Mouse (Mus musculus) olfactory bulb, adult 2 months (tissue): ENCODE measurements at regions not wholly inside any gene's neighbourhood (a gene's known extent, or its start where the extent isn't known, plus 50 kb on each side); places are given as distances from the start of the nearest gene placed in this dataset.

Experiments
- H3K27ac ChIP-seq: fragments of 200-500 bp; 2 replicates; pipeline ENCODE4 v1.5.1; 2012; ENCODE audit warnings: low read depth, low read length; ENCODE audit not compliant: insufficient read depth
- H3K4me1 ChIP-seq: fragments of 200-500 bp; 2 replicates; pipeline ENCODE4 v1.6.1; 2012; ENCODE audit warnings: low read length; ENCODE audit not compliant: control insufficient read depth, insufficient read depth
- H3K4me3 ChIP-seq: fragments of 200-500 bp; 2 replicates; pipeline ENCODE4 v1.5.1; 2012; ENCODE audit warnings: mild to moderate bottlenecking, low read depth, low read length, moderate library complexity; ENCODE audit not compliant: insufficient read depth
- CTCF ChIP-seq: fragments of 200-500 bp; IDR thresholded peaks from 2 replicates; pipeline ENCODE4 v1.5.1; 2012; ENCODE audit warnings: low read depth, mild to moderate bottlenecking, low read length, moderate library complexity; ENCODE audit not compliant: insufficient read depth
- POLR2A ChIP-seq: fragments of 200-500 bp; IDR thresholded peaks from 2 replicates; pipeline ENCODE4 v1.6.1; 2012; ENCODE audit warnings: mild to moderate bottlenecking, low read depth, low read length, moderate library complexity; ENCODE audit not compliant: insufficient read depth
- WGBS: fragments of 180-500 bp; shearing (Covaris S2); methylation state at CpG from one replicate; pipeline ENCODE4 v1.1.7; 2018; 5-methylcytosine and 5-hydroxymethylcytosine counted together

GRCm38 (mm10) chr13:5787114-5787513 lies 74.2 kb upstream of the Klf6 start:
- no peak for TF ChIP-seq POLR2A
- TF ChIP-seq CTCF: no peak

DNA sequence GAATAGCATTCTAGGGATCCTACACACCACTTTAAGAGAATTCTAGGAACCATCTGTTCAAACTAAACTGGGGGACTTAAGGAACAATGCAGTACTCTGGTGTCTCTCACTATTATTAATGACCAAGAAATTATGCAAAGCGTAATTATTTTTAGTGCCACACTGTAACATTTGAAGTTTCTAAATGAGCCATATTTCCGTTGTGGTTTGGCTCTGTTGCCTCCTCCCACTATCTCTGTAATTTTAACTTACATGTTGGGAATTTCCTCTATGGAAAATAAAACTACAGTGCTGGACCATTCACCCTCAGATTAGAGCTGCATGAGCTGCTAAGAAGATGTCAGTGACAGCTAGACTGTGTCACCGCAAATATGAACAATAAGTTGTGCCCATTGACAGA lies 72.0 kb upstream of the Klf6 start:
- WGBS: 81% methylated on average over 3 of the region's 3 CpGs

More at GRCm38 (mm10) chr13:5787114-5787513, 74.2 kb upstream of the Klf6 start:
- H3K4me3 ChIP-seq: no peak overlapping the region
- no peak overlapping the region for H3K27ac ChIP-seq
- H3K4me1 ChIP-seq: no peaks in the 10 kb centered on the region

DNA sequence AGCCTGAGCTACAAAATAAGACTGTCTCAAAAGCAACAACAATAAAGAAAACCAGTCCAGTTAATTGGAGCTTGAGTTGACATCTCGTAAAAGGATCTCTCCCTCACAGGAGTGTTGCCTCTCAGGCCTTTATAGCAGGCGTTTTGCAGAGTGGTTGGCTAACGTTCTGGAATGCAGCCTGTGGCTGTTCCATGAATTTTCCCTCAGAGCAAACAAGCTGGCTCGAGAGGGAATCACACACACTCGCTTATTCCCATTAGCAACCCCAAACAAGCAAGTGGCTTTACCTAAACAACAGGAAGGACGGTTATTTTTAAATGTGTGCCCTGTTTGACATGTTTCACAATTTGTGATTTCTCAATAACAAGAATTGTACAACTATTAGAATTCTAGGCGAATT lies 59.2 kb upstream of the Klf6 start:
- Histone ChIP-seq H3K4me1 (no peaks in the 10 kb centered on the region), H3K27ac (no peak overlapping the region), H3K4me3 (no peak overlapping the region)
- TF ChIP-seq POLR2A (no peak), CTCF (no peak)
- 55% methylated on average over 7 of the region's 7 CpGs for WGBS

More for the DNA sequence above, 72.0 kb upstream of the Klf6 start:
- Histone ChIP-seq H3K4me3 (no peak overlapping the region), H3K27ac (no peak overlapping the region), H3K4me1 (no peaks in the 10 kb centered on the region)
- TF ChIP-seq POLR2A (no peak), CTCF (no peak)

DNA sequence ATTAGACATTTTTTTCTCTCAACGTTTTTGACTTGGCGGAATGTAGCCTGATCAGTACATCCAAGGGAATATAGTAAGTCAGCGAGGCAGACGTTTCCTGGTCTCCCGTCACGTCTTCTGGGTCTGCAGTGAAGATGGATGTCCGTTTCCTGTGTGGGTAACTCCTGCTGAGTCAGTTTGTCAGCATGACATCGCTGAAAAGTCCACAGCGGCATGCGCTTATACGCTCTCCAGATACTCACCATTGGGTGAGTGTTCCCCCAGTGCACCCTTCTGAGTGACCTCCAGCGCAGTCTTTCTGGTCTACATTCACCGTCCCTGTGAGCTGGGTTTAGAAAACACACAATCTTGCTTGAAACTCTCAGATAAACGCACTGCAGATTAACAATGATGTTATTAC lies 58.5 kb upstream of the Klf6 start:
- Histone ChIP-seq H3K27ac (no peak overlapping the region), H3K4me3 (no peak overlapping the region), H3K4me1 (no peaks in the 10 kb centered on the region)
- TF ChIP-seq POLR2A: no peak
- TF ChIP-seq CTCF: no peak
- 81% methylated on average over 14 of the region's 14 CpGs for WGBS

- Histone ChIP-seq H3K4me3 (no peak overlapping the region), H3K27ac (no peak overlapping the region), H3K4me1 (no peaks in the 10 kb centered on the region)
- no peak for TF ChIP-seq CTCF
- no peak for TF ChIP-seq POLR2A
- 18% methylated on average over 6 of the region's 6 CpGs for WGBS
Observed at GRCm38 (mm10) chr13:5803540-5804380, 57.5 kb upstream of the Klf6 start.

- Histone ChIP-seq H3K4me1 (no peaks in the 10 kb centered on the region), H3K4me3 (no peak overlapping the region), H3K27ac (no peak overlapping the region)
- TF ChIP-seq POLR2A (no peak), CTCF (no peak)
- 39% methylated on average over 7 of the region's 7 CpGs for WGBS
Observed at GRCm38 (mm10) chr13:5804381-5804941, 56.8 kb upstream of the Klf6 start.

- 96% methylated on average over 2 of the region's 2 CpGs for WGBS
- H3K4me1 ChIP-seq: no peaks in the 10 kb centered on the region
- no peak for TF ChIP-seq POLR2A
- TF ChIP-seq CTCF: no peak
Observed at GRCm38 (mm10) chr13:5808380-5808779, 52.9 kb upstream of the Klf6 start.

More at GRCm38 (mm10) chr13:5808380-5808779, 52.9 kb upstream of the Klf6 start:
- H3K27ac ChIP-seq: no peak overlapping the region
- H3K4me3 ChIP-seq: no peak overlapping the region
